10 mouse cellular contexts compared by ENCODE assay signal in the genomic region with DNA sequence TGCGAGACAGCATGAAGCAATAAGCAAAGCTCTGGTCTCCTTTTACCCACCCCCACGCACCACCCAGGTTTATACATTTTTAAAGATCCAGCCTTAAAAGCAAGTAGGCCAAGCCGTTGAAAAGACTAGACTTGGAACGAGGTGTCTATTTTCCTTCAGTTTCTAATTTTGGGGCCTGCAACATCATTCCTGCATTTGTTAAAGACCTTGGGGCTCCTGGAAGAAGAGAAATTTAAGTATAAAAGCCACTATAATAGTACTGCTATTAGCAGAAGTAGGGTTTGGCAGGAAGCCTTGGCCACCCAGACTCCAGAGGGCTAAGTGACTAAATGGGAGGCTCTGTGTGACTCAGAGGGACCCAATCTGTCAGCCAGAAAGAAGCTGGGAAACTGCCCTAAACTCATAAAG.
DNase-seq lines count a peak whose midpoint lies in the region; ATAC-seq and TF ChIP-seq lines count a peak whose summit lies in the region.
"Had no signal": no experiment of that assay in that cellular context is flagged by ENCODE, and none has a peak within 500 bp of the region (broad histone marks: within the 10 kb centered on the region; RNA-seq: fewer than 3 reads in every experiment).

No protein-coding gene starts in this region.

- H3K4me3 ChIP-seq in stomach, embryonic 15.5 days (replicated peaks) = no peak overlapping the region
- no peak overlapping the region for H3K4me3 ChIP-seq in stomach, postnatal 0 days (ENCODE audit: low read depth, low read length)
- H3K4me3 ChIP-seq in thymus, adult 2 months (ENCODE audit: control insufficient read depth, insufficient read depth, low read length) = no peak overlapping the region
- H3K4me3 ChIP-seq: erythroblast, embryonic 14.5 days; liver, embryonic 13.5 days had no signal

- peak; percentile 39 for DNase-seq in cerebellum, adult 9-11 months
- no peak for DNase-seq in cerebellum, adult 8-10 months
- no peak for DNase-seq in stomach, postnatal 0 days (ENCODE audit: low spot score)
- DNase-seq in layer of hippocampus, postnatal 36 days = peak; percentile 53 to 69
- no peak for DNase-seq in ovary, postnatal 14 days (ENCODE audit: low spot score)
- no peak for DNase-seq in thymus, adult 2 months
- DNase-seq: liver, embryonic 13.5 days had no signal

- no peak for ATAC-seq in stomach, embryonic 15.5 days (ENCODE audit: insufficient read depth, low FRiP score, low read depth)
- no peak for ATAC-seq in stomach, postnatal 0 days (ENCODE audit: low FRiP score, low TSS enrichment)
- ATAC-seq in erythroid progenitor cell, adult 5-6 weeks (replicated peaks; ENCODE audit: low FRiP score, poor library complexity, severe bottlenecking) = no peak

- H3K4me2 ChIP-seq in stomach, embryonic 15.5 days = no peak overlapping the region
- no peak overlapping the region for H3K4me2 ChIP-seq in stomach, postnatal 0 days (replicated peaks; ENCODE audit: low read depth)
- H3K4me2 ChIP-seq: liver, embryonic 13.5 days had no signal

- no peak overlapping the region for H3K9ac ChIP-seq in stomach, embryonic 15.5 days
- H3K9ac ChIP-seq in stomach, postnatal 0 days (ENCODE audit: low read length) = no peak overlapping the region
- H3K9ac ChIP-seq: liver, embryonic 13.5 days had no signal

- H3K36me3 ChIP-seq in stomach, embryonic 15.5 days = peaks cover under 1% of the 10 kb centered on the region
- no peaks in the 10 kb centered on the region for H3K36me3 ChIP-seq in stomach, postnatal 0 days (ENCODE audit: control insufficient read depth, insufficient read depth, low read length)
- H3K36me3 ChIP-seq in thymus, adult 2 months (ENCODE audit: control insufficient read depth, insufficient read depth, low read length) = no peaks in the 10 kb centered on the region

- no peaks in the 10 kb centered on the region for H3K4me1 ChIP-seq in stomach, embryonic 15.5 days
- no peaks in the 10 kb centered on the region for H3K4me1 ChIP-seq in stomach, postnatal 0 days (replicated peaks; ENCODE audit: control insufficient read depth, insufficient read depth)
- no peaks in the 10 kb centered on the region for H3K4me1 ChIP-seq in thymus, adult 2 months (replicated peaks; ENCODE audit: control insufficient read depth, insufficient read depth, low read length)
- H3K4me1 ChIP-seq: liver, embryonic 13.5 days had no signal

- TF ChIP-seq POLR2A in thymus, adult 2 months (IDR thresholded peaks at IDR 0.05; ENCODE audit: control insufficient read depth, extremely low read depth, insufficient read depth, low read length, poor library complexity) = no peak

- no peak for TF ChIP-seq EP300 in stomach, postnatal 0 days (optimal IDR thresholded peaks at IDR 0.05)

- H3K27me3 ChIP-seq in stomach, embryonic 15.5 days (replicated peaks) = no peaks in the 10 kb centered on the region
- no peaks in the 10 kb centered on the region for H3K27me3 ChIP-seq in stomach, postnatal 0 days (ENCODE audit: control insufficient read depth, insufficient read depth, low read length)
- H3K27me3 ChIP-seq in thymus, adult 2 months (ENCODE audit: control insufficient read depth, insufficient read depth, low read length) = no peaks in the 10 kb centered on the region
- H3K27me3 ChIP-seq: liver, embryonic 13.5 days had no signal

- 74% methylated on average over 4 of the region's 4 CpGs for WGBS in stomach, embryonic 15.5 days
- 71% methylated on average over 4 of the region's 4 CpGs for WGBS in stomach, postnatal 0 days
- 95% methylated on average over 4 of the region's 4 CpGs for WGBS in thymus, adult 2 months

- H3K27ac ChIP-seq in stomach, embryonic 15.5 days = 0 out of 2 replicates have a peak overlapping the region, but pooled peaks have one; percentile 26
- H3K27ac ChIP-seq in stomach, postnatal 0 days (replicated peaks) = no peak overlapping the region
- no peak overlapping the region for H3K27ac ChIP-seq in thymus, adult 2 months (ENCODE audit: control insufficient read depth, insufficient read depth, low read length)
- H3K27ac ChIP-seq: liver, embryonic 13.5 days had no signal

- no peak for TF ChIP-seq CTCF in stomach, postnatal 0 days (IDR thresholded peaks at IDR 0.05; ENCODE audit: low read depth)
- no peak for TF ChIP-seq CTCF in thymus, adult 2 months (IDR thresholded peaks at IDR 0.05; ENCODE audit: borderline replicate concordance, control insufficient read depth, extremely low read depth, insufficient read depth, low read length, poor library complexity)

- H3K9me3 ChIP-seq in stomach, embryonic 15.5 days = no peaks in the 10 kb centered on the region
- H3K9me3 ChIP-seq in stomach, postnatal 0 days (ENCODE audit: control insufficient read depth, low read length) = no peaks in the 10 kb centered on the region
- H3K9me3 ChIP-seq: liver, embryonic 13.5 days had no signal

Comparison
In these comparisons a context has a peak if more than half of its experiments do, and no peak if none do; other contexts are left out.
1. DNase-seq: peak in cerebellum, adult 9-11 months (single experiment) and layer of hippocampus, postnatal 36 days (2 of 2); none in cerebellum, adult 8-10 months (single experiment), stomach, postnatal 0 days (single experiment), ovary, postnatal 14 days (single experiment) and thymus, adult 2 months (single experiment).